Mouse (Mus musculus): Measurements from ENCODE around the gene Unc5b. TPM values are rescaled to one million over a fixed set of nuclear protein-coding genes. Genes with fewer than 3 reads are reported as not detected.

The Unc5b gene
- polyA plus RNA-seq, 1 experiment from 2014 or later, result 2.1 TPM

DNA sequence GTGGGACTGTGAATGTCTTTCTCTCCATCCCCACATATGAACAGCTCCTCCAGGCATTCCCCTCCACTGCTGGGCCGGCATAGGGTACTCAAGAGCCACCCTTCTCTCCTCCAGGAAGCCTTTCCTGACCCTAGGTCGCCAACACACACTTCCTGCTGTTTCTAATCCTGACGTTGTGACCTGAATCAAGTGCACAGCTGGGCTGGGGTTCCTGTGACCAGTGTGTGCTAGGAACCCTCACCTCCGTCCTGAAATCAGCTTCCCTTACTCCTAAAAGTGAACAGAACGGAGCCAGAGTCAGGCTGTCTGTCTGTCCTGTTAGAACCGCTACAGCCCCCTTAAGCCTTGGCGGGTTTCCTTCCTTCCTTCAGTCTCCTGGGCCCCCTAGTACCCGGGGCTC is 7.6 kb downstream of the Unc5b start:
- H3K27me3 ChIP-seq (replicated peaks; ENCODE audit: control insufficient read depth, insufficient read depth, low read length), result peaks cover 9% of the 10 kb centered on the region
- DNase-seq (ENCODE audit: low spot score) (no peak), ATAC-seq (no peak)
- no peak overlapping the region for H3K4me2 ChIP-seq (ENCODE audit: low read length)
- H3K9ac ChIP-seq (ENCODE audit: low read length), result no peak overlapping the region
- no peak overlapping the region for H3K4me3 ChIP-seq (ENCODE audit: low read depth, low read length)
- H3K27ac ChIP-seq (ENCODE audit: low read depth, low read length), result no peak overlapping the region
- WGBS, result 56% methylated on average over 8 of the region's 8 CpGs
- peaks cover 10% of the 10 kb centered on the region for H3K4me1 ChIP-seq (ENCODE audit: control insufficient read depth, insufficient read depth, low read length)
- H3K36me3 ChIP-seq (ENCODE audit: control insufficient read depth, insufficient read depth, low read length), result no peaks in the 10 kb centered on the region
- H3K9me3 ChIP-seq (replicated peaks; ENCODE audit: control insufficient read depth, low read length), result no peaks in the 10 kb centered on the region

DNA sequence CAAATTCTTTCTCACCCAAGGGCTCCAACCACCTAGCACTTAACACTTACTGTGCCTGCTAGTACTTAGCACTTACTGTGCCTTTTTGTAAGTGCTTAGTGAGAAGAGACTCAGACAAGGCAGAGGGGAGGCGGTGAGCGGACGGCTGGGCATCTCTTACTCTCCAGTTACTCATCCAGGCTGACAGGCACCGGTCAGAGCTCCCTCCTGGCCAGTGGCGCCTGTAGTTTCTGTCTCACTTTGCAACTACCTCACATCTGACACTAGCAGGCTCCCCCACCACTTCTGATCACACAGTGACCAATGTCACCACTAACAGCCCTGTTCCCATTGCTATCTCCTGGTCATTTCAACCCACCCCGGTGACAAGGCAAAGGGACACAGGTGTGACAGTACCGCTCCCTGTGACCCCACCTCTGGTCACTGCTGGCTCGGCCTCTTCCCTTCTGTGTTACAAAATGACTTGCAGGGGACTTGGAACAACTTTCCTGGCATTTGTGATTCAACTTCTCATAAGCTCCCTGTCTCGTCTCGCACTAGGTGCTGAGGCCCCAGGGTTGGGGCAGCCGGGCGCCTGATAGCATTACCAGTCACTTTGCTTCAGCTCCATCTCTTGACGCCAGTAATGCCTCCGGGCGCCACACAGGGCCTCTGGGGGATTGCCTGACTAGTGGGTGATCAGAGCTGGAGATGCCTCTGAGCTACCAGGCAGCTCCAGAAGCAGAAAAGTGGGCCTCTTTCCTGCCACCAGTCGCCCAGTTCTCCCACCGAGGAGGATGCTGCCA is 8.5 kb downstream of the Unc5b start:
- no peak overlapping the region for H3K27ac ChIP-seq (ENCODE audit: low read depth, low read length)
- H3K4me2 ChIP-seq (ENCODE audit: low read length), result no peak overlapping the region
- H3K27me3 ChIP-seq (replicated peaks; ENCODE audit: control insufficient read depth, insufficient read depth, low read length), result peaks cover 2% of the 10 kb centered on the region; the same call in 1 of the 2 replicates
- no peaks in the 10 kb centered on the region for H3K36me3 ChIP-seq (ENCODE audit: control insufficient read depth, insufficient read depth, low read length)
- ATAC-seq (no peak), DNase-seq (ENCODE audit: low spot score) (no peak)
- H3K4me1 ChIP-seq (ENCODE audit: control insufficient read depth, insufficient read depth, low read length), result peaks cover 10% of the 10 kb centered on the region
- 72% methylated on average over 17 of the region's 17 CpGs for WGBS
- H3K9me3 ChIP-seq (replicated peaks; ENCODE audit: control insufficient read depth, low read length), result no peaks in the 10 kb centered on the region
- no peak overlapping the region for H3K4me3 ChIP-seq (ENCODE audit: low read depth, low read length)
- H3K9ac ChIP-seq (ENCODE audit: low read length), result no peak overlapping the region

DNA sequence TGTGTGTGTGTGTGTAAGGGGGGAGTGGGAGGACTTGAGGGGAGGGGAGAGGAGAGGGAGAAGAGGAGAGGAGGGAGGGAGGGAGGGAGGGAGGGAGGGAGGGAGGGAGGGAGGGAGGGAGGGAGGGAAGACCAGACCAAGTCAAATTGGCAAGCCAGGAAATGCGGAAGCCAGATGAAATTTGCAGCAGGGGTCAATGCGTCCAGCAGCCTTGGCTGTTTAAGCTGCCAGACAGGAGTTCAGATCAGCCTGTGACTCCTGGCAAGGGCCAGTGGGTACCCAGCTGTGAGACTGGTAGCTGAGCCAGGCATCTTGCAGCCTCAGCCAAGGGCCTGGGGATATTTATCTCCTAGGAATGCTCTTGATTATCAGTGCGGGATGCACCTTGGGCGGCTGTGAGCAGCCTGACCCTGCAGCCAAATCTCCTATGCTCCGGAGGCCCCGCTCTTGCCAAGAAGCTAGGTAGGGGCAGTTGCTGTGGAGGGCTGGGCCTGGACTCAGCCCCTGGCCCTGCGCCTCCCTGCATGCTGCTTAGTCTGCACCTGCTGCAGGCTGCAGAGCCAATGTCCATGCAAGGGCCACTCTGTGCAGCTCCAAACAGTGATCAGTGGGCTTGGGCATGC is 9.5 kb downstream of the Unc5b start:
- 48% methylated on average over 7 of the region's 7 CpGs for WGBS
- H3K9ac ChIP-seq (ENCODE audit: low read length), result no peak overlapping the region
- DNase-seq (ENCODE audit: low spot score), result no peak
- no peaks in the 10 kb centered on the region for H3K27me3 ChIP-seq (replicated peaks; ENCODE audit: control insufficient read depth, insufficient read depth, low read length)
- no peak overlapping the region for H3K4me2 ChIP-seq (ENCODE audit: low read length)
- H3K27ac ChIP-seq (ENCODE audit: low read depth, low read length), result no peak overlapping the region
- H3K9me3 ChIP-seq (replicated peaks; ENCODE audit: control insufficient read depth, low read length), result no peaks in the 10 kb centered on the region
- no peak for ATAC-seq
- no peak overlapping the region for H3K4me3 ChIP-seq (ENCODE audit: low read depth, low read length)
- peaks cover 5% of the 10 kb centered on the region; the same call in 1 of the 2 replicates for H3K4me1 ChIP-seq (ENCODE audit: control insufficient read depth, insufficient read depth, low read length)
- H3K36me3 ChIP-seq (ENCODE audit: control insufficient read depth, insufficient read depth, low read length), result no peaks in the 10 kb centered on the region

DNA sequence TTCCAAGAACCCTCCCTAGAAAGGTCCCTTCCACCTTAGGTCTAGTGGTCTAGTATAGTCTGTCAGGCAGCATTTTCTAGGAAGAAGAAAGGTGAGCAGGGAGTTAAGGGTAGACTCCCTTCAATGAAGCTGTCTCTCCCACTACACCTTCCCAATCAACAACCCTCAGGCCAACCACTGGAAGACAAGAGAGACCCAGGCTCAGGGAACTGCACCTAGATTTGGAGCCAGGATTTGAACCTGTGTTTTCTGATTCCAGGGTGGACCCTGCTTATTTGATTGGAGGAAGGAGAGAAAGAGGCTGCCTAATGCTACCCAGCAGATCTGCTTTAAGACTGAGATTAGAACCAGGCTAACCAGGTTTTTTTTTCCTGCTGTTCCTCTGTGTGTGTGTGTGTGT is 10.1 kb downstream of the Unc5b start:
- Histone ChIP-seq H3K27ac (ENCODE audit: low read depth, low read length) (no peak overlapping the region), H3K9ac (ENCODE audit: low read length) (no peak overlapping the region), H3K27me3 (replicated peaks; ENCODE audit: control insufficient read depth, insufficient read depth, low read length) (no peaks in the 10 kb centered on the region), H3K4me3 (ENCODE audit: low read depth, low read length) (no peak overlapping the region), H3K4me2 (ENCODE audit: low read length) (no peak overlapping the region), H3K9me3 (replicated peaks; ENCODE audit: control insufficient read depth, low read length) (no peaks in the 10 kb centered on the region), H3K4me1 (ENCODE audit: control insufficient read depth, insufficient read depth, low read length) (0 out of 2 replicates have a peak, but pooled peaks cover 9% of the 10 kb centered on the region), H3K36me3 (ENCODE audit: control insufficient read depth, insufficient read depth, low read length) (no peaks in the 10 kb centered on the region)
- no peak for DNase-seq (ENCODE audit: low spot score)
- no peak for ATAC-seq

DNA sequence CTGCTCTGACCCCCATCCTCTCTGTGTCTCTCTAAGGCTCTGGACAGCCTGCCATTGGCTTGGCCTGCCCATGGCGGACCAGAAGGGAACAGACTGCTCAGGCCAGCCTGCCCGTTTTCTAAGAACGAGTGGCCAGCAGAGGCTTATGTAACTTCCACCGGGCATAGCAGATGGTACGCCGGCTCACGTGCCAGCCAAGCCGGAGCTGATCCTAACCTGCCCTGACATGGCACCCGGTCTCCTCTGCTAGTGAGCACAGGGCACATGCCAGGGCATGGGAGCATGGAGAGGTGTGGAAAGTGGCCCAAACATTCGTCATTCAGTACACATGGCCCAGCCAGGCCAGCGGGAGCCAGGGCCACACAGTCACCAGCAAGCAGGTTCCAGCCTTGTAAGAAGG is 10.8 kb downstream of the Unc5b start:
- H3K27me3 ChIP-seq (replicated peaks; ENCODE audit: control insufficient read depth, insufficient read depth, low read length), result no peaks in the 10 kb centered on the region
- H3K36me3 ChIP-seq (ENCODE audit: control insufficient read depth, insufficient read depth, low read length), result no peaks in the 10 kb centered on the region
- no peak for DNase-seq (ENCODE audit: low spot score)
- H3K9me3 ChIP-seq (replicated peaks; ENCODE audit: control insufficient read depth, low read length), result no peaks in the 10 kb centered on the region
- H3K4me1 ChIP-seq (ENCODE audit: control insufficient read depth, insufficient read depth, low read length), result peaks cover 15% of the 10 kb centered on the region
- ATAC-seq, result no peak
- H3K4me3 ChIP-seq (ENCODE audit: low read depth, low read length), result no peak overlapping the region
- H3K27ac ChIP-seq (ENCODE audit: low read depth, low read length), result no peak overlapping the region
- WGBS, result 85% methylated on average over 11 of the region's 11 CpGs
- no peak overlapping the region for H3K4me2 ChIP-seq (ENCODE audit: low read length)
- H3K9ac ChIP-seq (ENCODE audit: low read length), result no peak overlapping the region

DNA sequence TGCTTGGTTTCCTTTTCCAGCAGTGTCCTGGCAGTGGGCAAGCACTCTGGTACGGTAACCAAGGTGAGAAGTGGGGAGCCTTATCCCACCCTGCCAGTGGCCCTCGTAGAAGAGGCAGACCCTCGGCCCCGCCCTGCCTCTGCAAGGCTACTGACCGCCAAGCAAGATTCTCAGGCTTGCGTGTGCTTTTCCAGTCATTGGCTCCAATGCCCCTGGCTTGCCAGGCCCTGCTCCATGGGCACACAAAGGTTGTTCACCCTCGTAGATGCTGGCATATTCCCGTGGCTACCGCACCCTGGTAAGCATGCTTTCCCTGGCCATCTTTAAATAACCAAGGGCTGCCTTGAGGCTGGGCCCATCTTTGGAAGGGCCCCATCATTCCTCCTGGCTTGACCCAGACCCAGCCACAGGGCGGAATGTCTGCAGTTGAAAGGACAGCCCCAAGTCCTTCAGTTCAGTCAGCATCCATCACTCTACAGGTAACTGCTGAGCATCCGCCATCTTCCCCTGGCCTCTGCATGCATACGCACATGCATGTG is 11.7 kb downstream of the Unc5b start:
- 89% methylated on average over 12 of the region's 12 CpGs for WGBS

DNA sequence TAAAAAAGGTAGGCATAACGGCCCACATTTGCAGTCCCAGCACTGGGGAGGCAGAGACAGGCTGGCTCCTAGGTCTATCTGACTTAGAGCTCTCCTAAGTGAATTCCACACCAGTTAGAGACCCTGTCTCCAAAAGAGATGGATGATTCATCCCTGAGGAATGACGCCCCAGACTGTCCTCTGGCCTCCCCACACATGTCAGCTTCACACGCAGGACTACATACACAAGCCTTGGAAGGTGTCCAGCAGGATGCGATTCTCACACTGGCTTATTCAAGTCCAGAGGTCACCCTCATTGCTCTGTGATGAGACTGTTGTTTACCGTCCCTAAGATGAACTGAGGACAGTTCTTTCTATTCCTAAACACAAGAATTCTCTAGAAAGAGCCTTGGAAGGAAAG is 12.2 kb downstream of the Unc5b start:
- Histone ChIP-seq H3K9ac (ENCODE audit: low read length) (no peak overlapping the region), H3K4me1 (ENCODE audit: control insufficient read depth, insufficient read depth, low read length) (peaks cover 15% of the 10 kb centered on the region), H3K36me3 (ENCODE audit: control insufficient read depth, insufficient read depth, low read length) (no peaks in the 10 kb centered on the region), H3K27me3 (replicated peaks; ENCODE audit: control insufficient read depth, insufficient read depth, low read length) (no peaks in the 10 kb centered on the region), H3K4me3 (ENCODE audit: low read depth, low read length) (no peak overlapping the region), H3K9me3 (replicated peaks; ENCODE audit: control insufficient read depth, low read length) (no peaks in the 10 kb centered on the region), H3K27ac (ENCODE audit: low read depth, low read length) (no peak overlapping the region), H3K4me2 (ENCODE audit: low read length) (no peak overlapping the region)
- ATAC-seq (no peak), DNase-seq (ENCODE audit: low spot score) (no peak)
- WGBS, result 77% methylated on average over 5 of the region's 5 CpGs

More for the DNA sequence above, 11.7 kb downstream of the Unc5b start:
- peaks cover 15% of the 10 kb centered on the region for H3K4me1 ChIP-seq (ENCODE audit: control insufficient read depth, insufficient read depth, low read length)
- H3K4me2 ChIP-seq (ENCODE audit: low read length), result no peak overlapping the region
- H3K9ac ChIP-seq (ENCODE audit: low read length), result no peak overlapping the region
- no peak overlapping the region for H3K27ac ChIP-seq (ENCODE audit: low read depth, low read length)
- DNase-seq (ENCODE audit: low spot score), result no peak
- no peak for ATAC-seq
- no peaks in the 10 kb centered on the region for H3K27me3 ChIP-seq (replicated peaks; ENCODE audit: control insufficient read depth, insufficient read depth, low read length)
- no peak overlapping the region for H3K4me3 ChIP-seq (ENCODE audit: low read depth, low read length)
- H3K36me3 ChIP-seq (ENCODE audit: control insufficient read depth, insufficient read depth, low read length), result no peaks in the 10 kb centered on the region
- H3K9me3 ChIP-seq (replicated peaks; ENCODE audit: control insufficient read depth, low read length), result no peaks in the 10 kb centered on the region

DNA sequence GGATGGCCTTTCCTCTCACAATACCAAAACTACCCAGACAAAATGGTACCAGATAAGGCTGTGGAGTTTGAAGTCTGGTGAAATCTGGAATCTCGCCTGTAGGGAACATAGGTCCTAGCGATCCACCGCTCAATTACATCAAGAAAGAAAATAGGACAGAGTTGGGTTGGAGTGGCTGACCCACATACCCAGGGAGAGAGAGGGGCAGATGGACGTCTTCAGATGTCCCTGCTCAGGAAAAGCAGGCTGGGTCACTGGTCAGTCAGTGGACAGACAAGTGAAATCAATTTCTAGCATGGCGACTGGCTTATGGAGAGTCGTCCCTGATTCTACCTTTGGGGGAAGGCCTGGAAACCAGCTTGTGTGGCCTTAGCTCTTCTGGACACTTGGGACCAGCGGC is 12.7 kb downstream of the Unc5b start:
- Histone ChIP-seq H3K9ac (ENCODE audit: low read length) (no peak overlapping the region), H3K4me3 (ENCODE audit: low read depth, low read length) (no peak overlapping the region), H3K9me3 (replicated peaks; ENCODE audit: control insufficient read depth, low read length) (no peaks in the 10 kb centered on the region), H3K27ac (ENCODE audit: low read depth, low read length) (no peak overlapping the region), H3K4me2 (ENCODE audit: low read length) (no peak overlapping the region), H3K4me1 (ENCODE audit: control insufficient read depth, insufficient read depth, low read length) (peaks cover 15% of the 10 kb centered on the region), H3K36me3 (ENCODE audit: control insufficient read depth, insufficient read depth, low read length) (no peaks in the 10 kb centered on the region), H3K27me3 (replicated peaks; ENCODE audit: control insufficient read depth, insufficient read depth, low read length) (no peaks in the 10 kb centered on the region)
- ATAC-seq (no peak), DNase-seq (ENCODE audit: low spot score) (no peak)
- 94% methylated on average over 7 of the region's 7 CpGs for WGBS

DNA sequence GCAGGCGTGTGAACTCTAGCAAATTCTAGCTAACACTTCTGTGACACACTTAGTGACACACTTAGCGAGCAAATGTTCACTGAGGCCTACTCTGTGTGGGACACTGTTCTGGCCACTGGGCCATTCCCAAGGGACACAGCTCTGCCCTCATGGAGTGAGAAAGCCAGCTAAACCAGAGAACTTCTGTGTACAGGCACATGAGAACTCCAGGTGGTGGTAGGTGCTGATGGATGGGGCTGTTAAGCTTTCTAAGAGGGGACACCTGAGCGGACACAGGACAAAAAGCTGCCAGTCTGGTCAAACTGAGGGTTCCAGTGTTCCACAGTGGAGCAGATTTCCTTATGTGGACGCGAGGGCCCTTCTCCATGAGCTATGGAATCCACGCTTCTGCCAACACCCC is 13.5 kb downstream of the Unc5b start:
- Histone ChIP-seq H3K9ac (ENCODE audit: low read length) (no peak overlapping the region), H3K27me3 (replicated peaks; ENCODE audit: control insufficient read depth, insufficient read depth, low read length) (0 out of 2 replicates have a peak, but pooled peaks cover 3% of the 10 kb centered on the region), H3K4me3 (ENCODE audit: low read depth, low read length) (no peak overlapping the region), H3K27ac (ENCODE audit: low read depth, low read length) (no peak overlapping the region), H3K4me2 (ENCODE audit: low read length) (no peak overlapping the region), H3K9me3 (replicated peaks; ENCODE audit: control insufficient read depth, low read length) (no peaks in the 10 kb centered on the region), H3K36me3 (ENCODE audit: control insufficient read depth, insufficient read depth, low read length) (no peaks in the 10 kb centered on the region), H3K4me1 (ENCODE audit: control insufficient read depth, insufficient read depth, low read length) (peaks cover 15% of the 10 kb centered on the region)
- no peak for ATAC-seq
- no peak for DNase-seq (ENCODE audit: low spot score)
- WGBS, result 94% methylated on average over 6 of the region's 6 CpGs
